Mouse (Mus musculus) monocyte, adult 2 months (primary cell): ENCODE measurements at regions not wholly inside any gene's neighbourhood (a gene's known extent, or its start where the extent isn't known, plus 50 kb on each side); places are given as distances from the start of the nearest gene placed in this dataset.

Experiments
- DNase-seq, 2 experiments: peaks; one replicate each; pipeline ENCODE4 v3.0.0; 2022; ENCODE audit warnings: low spot score in 2 of 2, low read depth in 1 of 2

DNA sequence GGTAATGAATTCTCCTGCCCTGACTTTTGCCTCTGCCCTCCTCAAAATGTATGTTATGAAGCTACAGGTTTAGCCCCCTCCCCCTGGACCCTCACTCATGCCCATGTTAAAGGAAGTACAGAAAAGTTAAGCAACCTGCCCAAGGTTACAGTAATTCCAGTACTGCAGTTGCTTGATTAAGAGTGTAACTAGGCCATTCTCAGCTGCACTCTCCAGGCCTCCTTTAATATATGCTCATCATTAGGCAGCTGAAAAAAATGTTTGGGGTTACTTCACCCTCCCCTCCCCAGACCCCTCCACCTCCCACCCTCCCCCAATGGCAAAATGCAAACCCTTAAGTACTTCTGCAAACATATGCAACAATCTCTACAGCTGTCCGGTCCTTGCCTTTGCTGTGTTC is 101.6 kb upstream of the Spred1 start:
- no peak for DNase-seq

DNA sequence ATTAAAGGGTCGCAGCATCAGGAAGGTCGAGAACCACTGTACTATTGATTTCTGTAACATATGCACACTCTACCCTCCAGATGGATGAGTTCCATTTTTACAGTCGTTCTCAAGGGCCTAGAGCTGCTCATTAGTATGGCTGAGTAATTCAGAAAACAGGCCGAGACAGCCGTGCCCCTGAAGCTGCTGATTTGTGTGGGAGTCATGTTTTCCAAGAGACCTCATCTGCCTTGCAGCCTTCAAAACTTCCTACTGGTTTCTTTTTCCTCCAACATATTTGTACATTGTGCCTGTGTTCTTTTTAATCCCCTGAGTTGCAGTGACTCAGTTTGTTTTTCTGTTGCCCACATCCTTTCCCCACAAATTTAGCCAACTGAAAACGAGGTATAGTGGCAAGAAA is 99.4 kb upstream of the Spred1 start:
- DNase-seq, result no peak

DNA sequence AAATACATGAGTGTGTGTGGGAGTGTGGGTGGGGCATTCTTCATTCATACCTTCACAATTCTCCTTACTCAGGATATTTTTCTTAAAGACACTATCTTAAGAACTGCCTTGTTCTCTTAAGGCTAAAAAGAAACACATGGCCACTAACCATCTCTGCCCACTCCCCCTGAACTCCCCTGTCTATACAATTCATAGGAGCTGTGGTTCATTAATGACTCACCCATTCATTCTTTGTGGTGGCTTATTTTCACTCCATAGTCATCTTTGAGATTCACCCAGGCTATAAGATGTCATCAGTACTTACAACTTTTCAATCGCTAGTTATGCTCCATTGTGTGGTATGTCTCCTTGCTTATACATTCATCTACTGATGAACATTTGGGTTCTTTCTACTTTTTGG is 97.7 kb upstream of the Spred1 start:
- DNase-seq, result no peak

DNA sequence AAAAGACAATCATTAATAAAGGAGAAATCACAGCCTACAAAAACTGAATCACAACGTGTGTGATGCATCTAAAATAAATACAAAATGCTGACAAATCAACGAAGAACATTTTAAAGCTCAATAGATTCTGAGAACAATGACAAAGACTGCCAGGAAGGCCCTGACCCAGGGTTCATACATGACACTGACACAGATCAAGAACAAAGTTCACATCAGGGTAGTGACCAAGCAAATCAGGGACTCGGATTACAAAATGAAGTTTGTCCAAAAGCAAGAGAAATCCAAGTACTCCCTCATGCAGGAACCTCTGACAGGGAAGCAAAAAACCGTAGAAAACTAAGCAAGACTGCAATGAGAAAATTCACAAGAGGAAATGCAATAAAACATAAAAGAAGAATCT is 94.1 kb upstream of the Spred1 start:
- no peak for DNase-seq

DNA sequence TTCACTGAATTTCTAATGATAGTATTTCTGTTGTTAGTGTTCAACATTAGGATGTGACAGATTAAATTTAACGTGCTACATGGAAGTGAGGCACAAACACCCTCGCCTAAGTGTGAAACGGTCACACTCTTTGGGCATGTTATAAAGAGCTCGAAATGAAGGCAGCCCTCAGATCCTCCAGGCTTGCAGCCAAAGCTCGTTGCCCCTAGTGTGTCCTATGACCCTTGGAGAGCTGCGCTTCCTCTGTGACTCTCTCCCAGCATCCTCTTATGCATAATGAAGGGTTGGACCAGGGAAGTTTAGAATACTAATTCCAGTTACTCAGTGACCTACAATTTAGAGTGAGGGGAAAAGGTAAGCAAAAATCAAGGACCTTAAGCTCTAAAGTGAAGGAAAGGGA is 92.4 kb upstream of the Spred1 start:
- no peak for DNase-seq

DNA sequence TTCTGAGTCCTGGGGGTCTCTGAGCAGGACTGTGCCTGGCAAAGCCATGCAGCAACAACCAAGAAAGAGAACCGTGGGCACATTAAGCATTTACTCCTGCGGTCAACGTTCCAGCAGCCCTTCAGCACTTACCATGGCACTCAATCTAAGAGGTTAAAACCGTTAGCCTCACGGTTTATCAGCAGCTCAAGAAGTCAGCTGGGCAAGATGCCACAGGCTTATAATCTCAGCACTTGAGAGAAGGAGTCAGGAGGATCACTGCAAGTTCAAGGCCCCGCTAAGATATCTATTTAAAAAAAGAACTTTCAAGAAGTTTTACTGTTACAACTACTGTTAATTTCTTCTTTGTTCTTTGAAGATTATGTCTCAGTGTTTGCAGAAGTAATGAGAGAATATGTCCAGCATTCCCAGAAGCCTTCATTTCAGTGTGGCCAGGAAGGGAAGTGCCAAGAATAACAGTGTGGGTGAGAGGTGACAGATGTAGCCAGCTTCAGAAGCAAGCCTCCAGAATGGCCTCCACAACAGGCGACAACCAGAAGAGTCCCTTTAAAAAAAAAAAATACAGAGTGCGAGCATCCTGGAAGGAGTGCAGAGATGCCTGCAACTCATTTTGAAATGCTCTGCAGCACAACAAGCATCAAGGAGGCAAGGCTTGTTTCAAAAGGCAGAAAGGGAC is 84.8 kb upstream of the Spred1 start:
- no peak for DNase-seq

DNA sequence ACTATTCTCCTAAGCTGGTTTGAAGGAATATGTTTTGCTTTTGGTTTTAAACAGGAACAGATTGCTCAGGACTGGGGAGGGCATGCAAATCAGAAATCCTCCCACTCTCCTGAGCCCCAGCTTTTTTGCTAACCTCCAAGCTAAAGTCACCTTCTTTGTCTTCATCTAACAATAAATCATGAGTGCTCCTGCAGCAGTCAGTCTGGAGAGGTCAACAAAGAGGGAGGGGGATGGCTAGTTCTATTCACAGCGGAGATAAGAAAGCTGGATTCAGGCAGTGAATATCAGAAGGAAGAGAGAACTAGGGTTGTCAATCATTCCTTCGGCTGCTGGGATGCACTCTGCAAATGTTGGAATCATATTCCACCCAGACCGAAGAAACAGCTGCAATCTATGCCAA is 81.0 kb upstream of the Spred1 start:
- no peak for DNase-seq

DNA sequence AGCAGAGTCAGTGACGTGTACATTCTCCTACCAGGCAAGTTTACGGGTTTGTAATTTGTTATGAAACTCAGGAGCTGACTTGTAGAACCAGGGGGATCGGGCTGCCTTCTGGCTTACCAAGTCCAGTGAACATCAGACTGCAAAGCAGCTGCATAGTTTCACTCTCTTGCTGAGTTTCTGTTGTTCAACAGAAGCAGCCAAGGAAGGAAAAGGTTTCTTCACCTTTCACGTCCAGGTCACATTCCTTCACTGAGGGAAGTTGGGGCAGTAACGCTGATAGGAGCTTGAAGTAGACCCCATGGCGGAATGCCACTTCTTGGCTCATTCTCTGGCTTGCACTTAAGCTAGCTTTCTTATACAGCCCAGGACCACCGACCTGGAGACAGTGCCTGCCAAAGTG is 77.3 kb upstream of the Spred1 start:
- no peak for DNase-seq

DNA sequence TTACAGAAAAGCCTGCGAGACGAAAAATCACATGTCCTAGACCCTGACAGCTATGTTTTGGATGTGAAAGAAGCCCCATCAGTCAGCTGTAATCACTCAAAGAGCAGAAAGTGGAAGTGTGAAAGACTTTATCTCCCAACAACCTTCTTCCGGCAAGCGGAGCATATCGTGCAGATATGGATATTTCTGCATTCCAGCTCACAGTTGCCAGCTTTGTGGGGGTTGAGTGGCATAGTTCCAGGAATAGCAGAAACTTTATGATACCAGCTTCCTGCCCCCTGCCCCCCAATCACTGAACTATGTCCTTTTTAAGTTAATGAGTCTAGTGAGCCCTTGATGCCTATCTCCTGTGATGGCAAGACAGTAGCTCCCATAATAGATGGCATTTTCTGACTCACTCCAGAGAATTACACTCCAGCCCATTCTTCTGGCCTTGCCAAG is 72.9 kb upstream of the Spred1 start:
- DNase-seq, result no peak

DNA sequence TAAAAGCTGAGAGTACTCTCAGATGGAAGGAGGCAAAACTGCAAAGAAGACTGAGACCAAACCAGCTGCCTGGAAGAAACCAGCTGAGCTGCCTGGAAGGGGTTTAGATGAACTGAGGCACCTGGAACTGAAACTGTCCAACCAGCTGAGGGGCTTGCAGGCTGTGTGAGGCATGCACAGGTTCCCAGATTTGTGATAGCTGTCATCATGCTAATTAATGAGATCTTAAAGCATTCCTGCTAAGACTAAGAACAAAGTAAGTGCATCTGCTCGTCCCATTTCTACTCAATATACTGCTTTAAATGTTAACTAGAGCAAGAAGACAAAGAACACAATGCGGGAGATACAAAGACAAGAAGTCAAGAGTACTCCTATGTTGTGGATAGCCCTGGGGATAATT is 71.1 kb upstream of the Spred1 start:
- no peak for DNase-seq

DNA sequence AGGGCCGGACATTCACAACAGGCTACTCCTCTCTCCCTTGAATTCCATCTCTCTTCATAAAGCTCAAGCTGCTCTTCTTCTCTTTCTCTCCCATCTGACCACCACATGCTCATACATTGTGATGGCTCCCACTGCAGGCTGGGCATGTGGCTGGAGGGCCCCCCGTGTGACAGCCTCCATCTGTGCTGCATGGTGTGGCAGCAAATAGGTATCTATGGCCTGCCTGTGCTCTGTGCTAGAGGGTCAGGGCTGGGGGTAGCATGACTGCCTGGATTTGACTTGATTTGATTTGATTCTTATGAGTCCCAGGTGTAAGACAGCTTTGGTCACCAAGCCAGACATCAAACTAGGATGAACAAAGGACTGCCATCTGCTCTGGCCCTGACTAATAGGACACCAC is 57.0 kb upstream of the Spred1 start:
- DNase-seq, result no peak

DNA sequence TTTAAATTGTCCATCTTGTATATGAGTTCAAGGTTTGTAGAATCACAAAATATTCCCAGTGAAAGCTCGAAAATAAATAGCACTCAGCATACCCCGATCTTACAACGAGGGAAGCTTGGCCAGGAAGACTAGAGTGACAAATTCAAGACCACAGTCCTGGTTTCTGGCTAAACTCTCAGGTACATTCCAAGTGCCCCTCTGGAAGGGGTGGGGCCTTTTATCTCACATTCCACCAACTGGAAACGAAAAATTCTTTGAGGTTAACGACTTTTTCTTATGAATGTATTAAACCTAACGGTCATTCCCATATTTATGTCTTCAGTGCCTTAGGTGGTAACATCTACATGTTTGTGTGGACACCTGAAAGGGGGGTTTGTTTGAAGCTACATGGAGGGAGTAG is 50.8 kb upstream of the Spred1 start:
- DNase-seq, result no peak

DNA sequence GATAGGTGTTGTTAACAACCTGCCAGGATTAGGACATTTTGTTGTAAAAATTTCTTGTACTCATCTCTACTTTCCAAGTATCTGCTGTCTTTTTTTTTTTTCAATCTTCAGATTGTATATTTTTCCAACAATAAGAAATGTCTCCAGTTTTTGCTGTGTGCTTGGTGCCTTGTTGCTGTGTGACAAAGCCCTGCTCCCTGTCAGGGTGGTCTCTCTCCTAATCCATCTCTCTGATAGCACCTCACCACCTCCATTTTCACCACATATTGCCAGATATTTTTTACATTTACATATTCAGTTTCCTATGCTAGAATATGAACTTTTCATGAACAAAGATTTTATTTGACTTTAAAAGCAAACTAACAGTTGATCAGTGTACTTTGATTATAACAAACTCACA is 50.1 kb upstream of the Spred1 start:
- DNase-seq, result no peak
